Mouse (Mus musculus) heart, postnatal 10 days (tissue): ENCODE data around the gene Pik3c2b. TPM values are rescaled to one million over a fixed set of nuclear protein-coding genes. Genes with fewer than 3 reads are reported as not detected.
"Not testable (repeated sequence)": the region's sequence is repeated elsewhere in the genome, so short reads cannot be mapped to it uniquely, and the experiment has no call there.

Experiments used
- DNase-seq, 2 experiments: peaks; one replicate each; pipeline ENCODE4 v3.0.0; 2021
- intact Hi-C: fragments of 180-260 bp; cut with DNase I; formaldehyde crosslinking; loops from one replicate; pipeline ENCODE4 v1.15.1; 2025
- total RNA-seq, 2 experiments: library from RNA; stranded (reverse); gene quantifications; 2 replicates each; pipeline ENCODE4 v1.2.3; 2021

Pik3c2b gene
- total RNA-seq, 2 experiments from 2014 or later: 26.1 to 36.5 TPM

- no peak for DNase-seq
- intact Hi-C loops: loop anchor here (10.0 kb wide), 1 partner anchor 572 kb away; no protein-coding TSS in a partner anchor
These were observed 12.5 kb upstream of the Pik3c2b start for GRCm38 (mm10) chr1:133032981-133033315.

DNA sequence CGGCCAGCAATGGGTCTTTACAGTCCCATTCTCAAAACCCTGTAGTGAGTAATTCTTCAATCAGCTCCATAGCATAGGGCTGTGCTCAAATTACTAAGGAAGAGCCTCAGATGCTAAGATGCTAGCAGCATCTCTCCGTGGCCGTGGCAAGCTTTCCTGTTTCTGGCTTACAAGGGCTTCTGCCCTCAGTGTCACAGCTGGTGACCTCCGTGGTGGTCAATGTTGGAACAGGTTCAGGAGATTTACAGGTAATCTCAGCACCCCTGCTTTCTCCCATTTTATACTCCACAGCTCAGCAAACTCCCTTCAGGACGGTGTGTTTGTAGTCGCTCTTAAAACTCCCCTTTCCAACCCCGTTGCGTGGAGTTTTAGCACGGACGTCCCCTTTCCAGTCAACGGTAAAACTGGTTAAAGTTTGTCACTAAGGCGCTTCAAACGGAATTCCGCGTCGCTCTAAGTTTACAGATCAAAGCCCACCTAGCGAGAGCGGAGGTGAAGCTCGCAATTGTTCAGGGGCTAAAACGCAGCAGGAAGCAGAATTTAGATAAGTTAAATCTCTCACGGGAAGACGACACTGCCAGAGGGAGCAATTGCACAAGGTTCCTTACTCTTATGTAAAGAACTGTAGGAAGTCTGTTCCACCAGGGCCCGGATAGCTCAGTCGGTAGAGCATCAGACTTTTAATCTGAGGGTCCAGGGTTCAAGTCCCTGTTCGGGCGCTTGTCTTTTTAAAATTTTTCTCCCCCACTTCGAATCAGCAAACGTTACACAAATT is 12.0 kb upstream of the Pik3c2b start:
- DNase-seq: peak; percentile 76 to 78
- intact Hi-C loops: loop anchor here (10.0 kb wide), 1 partner anchor 571 kb away; no protein-coding TSS in a partner anchor

DNA sequence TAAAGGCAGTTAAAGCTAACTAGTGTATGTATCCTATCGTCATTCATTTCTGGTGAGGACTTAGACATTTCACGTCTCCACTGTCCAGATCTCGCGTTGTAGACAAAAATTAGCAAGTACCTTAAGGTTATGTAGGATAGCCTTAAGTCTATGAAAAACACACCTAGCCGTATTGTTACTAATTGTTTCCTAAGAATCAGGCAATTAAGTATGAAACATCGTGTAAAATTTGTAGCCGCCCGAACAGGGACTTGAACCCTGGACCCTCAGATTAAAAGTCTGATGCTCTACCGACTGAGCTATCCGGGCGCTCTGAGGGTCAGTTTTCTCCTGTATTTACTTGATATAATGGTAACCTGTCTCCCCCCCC is 11.4 kb upstream of the Pik3c2b start:
- intact Hi-C loops: loop anchor here (10.0 kb wide), 1 partner anchor 571 kb away; no protein-coding TSS in a partner anchor
- peak; percentile 57 to 65 for DNase-seq

- intact Hi-C loops: loop anchor here (5.0 to 10.0 kb wide), 2 partner anchors 273 to 570 kb away; partner anchors contain the start of gene Golt1a
- not testable (repeated sequence) for DNase-seq
These were observed 10.8 kb upstream of the Pik3c2b start for GRCm38 (mm10) chr1:133034682-133035081.

DNA sequence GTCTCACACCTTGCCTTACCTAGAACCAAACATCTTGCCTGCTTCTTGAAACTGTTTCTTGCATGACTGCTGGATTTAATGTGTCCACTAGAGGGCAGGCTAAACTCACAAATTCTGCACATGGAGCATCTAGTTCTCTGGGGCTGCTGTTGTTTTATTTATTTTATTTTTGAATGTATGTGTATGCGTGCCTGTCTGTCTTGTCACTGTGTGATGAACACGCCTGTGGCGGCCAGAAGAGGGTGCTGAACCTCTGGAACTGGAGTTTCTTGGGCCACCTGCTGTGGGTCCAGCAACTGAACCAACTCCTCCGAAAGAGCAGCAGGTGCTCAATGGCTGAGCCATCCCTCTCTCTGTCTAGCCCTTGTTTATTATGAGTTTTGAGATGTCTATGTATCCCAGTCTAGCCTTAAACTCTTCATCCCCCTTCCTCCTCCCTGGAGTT is 5.9 kb upstream of the Pik3c2b start:
- DNase-seq: peak; percentile 61 to 79
- intact Hi-C loops: loop anchor here (1.0 to 10.0 kb wide), 5 partner anchors 48 to 565 kb away; partner anchors contain the start of gene Golt1a

- DNase-seq: peak; percentile 84 to 87
- intact Hi-C loops: loop anchor here (1.0 to 2.0 kb wide), 2 partner anchors 23 to 41 kb away; no protein-coding TSS in a partner anchor
These were observed 484 bp downstream of the Pik3c2b start for GRCm38 (mm10) chr1:133045861-133046440.

DNA sequence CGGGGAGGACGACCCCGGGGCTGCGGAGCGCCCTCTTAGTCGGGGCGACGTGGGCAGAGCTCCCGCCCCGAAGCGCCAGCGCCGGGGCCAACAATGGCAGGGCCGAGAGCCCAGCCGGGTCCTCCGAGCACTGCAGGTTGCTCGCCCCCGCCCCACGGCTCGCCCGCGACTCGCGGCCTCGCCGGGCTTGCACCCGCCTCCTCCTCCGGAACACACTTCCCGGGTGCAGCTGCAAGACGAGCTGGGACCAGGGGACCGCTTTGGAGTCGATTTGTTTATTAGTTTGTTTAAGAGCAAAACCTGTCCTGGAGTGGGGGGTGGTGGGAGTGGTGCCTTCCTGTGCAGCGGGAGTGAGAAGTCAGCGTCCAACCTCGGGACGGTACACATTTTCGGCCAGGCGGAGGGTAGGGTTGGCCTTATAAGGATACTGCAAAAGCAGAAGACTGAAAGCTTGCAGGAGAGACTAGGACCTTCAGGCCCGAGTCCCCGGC is 1.0 kb downstream of the Pik3c2b start:
- peak; percentile 50 to 57 for DNase-seq
- intact Hi-C loops: loop anchor here (1.0 to 2.0 kb wide), 2 partner anchors 22 to 41 kb away; no protein-coding TSS in a partner anchor

DNA sequence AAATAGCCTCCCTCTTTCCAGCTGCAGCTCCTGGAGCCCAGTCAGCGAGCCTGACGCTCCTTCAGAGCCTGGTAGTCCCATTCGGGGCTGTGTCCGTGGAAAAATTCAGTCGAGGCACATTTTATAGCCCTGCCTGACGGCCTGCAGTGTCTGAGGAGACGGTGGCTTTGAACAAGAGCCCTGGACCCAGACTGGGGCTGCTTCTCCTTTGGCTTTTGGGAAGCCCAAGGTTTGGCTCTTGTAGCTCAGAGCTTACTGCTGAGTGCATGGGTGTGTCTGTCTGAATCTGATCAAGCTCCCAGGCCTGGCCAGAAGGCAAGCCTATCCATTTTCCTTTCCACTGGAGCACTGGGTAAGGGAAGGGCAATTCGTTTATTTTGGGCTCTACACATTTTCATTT is 2.1 kb downstream of the Pik3c2b start:
- intact Hi-C loops: loop anchor here (2.0 kb wide), 1 partner anchor 21 kb away; no protein-coding TSS in a partner anchor
- DNase-seq: peak in 1 of 2 experiments; percentile 29

- intact Hi-C loops: no loop called here
- DNase-seq: no peak
These were observed 3.2 kb downstream of the Pik3c2b start for GRCm38 (mm10) chr1:133048690-133049089.

DNA sequence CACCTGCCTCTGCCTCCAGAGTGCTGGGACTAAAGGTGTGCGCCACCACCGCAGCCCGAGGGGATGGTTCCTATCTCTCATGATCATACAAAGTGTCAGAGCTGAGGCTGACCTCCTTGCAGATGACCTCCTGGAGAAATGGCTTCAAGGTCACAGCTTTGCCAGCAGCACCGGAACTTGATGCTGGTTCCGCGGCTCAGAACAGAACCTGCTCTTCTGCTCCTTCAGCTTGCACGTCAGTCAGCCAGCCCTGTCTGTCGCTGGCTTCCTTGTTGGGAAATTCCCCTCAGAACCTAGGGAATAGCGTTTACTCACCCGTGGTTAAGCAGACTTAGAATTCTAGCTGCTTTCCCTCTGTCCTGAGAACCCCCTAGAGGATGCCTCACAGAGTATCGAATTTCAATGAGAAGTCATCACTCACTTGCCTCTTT is 4.5 kb downstream of the Pik3c2b start:
- intact Hi-C loops: no loop called here
- DNase-seq: no peak

DNA sequence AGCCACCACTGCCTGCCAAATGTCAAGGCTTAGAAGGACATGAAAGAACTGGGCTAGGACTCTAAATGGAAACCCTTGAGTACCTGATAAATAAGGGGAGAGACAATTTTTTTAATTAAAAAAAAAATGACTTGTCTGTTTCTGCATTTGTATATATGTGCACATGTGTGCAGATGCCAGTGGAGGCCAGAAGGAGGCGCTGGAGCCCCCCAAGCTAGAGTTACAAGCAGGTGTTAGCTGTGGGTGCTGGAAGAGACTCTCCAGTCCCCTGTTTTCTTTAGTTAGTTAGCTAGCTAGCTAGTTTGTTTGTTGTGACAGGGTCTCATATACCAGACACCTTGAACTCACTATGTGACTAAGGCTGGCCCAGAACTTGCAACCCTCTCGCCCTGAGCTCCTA is 6.4 kb downstream of the Pik3c2b start:
- no peak for DNase-seq
- intact Hi-C loops: no loop called here

GRCm38 (mm10) chr1:133053034-133053433 is 7.6 kb downstream of the Pik3c2b start:
- intact Hi-C loops: no loop called here
- DNase-seq: no peak

DNA sequence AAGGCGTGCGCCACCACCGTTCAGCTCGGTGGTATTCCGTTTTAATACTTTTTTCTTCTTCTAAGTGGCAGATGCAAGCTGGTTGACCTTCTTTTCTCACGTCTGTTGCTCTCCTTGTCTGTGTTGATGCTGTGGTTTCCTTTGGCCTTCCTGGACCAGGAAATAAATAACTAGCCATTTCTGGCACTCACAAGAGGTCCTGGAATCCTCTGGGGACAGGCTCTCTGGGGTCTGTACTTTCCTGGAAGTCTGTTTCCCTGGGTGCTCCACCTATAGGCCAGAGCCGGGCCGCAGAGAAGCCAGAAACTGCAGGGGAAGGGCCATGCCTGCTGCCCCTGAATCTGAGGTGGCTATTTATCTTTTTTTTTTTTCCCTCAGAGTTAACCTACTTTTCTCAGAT is 8.9 kb downstream of the Pik3c2b start:
- DNase-seq: no peak
- intact Hi-C loops: no loop called here

DNA sequence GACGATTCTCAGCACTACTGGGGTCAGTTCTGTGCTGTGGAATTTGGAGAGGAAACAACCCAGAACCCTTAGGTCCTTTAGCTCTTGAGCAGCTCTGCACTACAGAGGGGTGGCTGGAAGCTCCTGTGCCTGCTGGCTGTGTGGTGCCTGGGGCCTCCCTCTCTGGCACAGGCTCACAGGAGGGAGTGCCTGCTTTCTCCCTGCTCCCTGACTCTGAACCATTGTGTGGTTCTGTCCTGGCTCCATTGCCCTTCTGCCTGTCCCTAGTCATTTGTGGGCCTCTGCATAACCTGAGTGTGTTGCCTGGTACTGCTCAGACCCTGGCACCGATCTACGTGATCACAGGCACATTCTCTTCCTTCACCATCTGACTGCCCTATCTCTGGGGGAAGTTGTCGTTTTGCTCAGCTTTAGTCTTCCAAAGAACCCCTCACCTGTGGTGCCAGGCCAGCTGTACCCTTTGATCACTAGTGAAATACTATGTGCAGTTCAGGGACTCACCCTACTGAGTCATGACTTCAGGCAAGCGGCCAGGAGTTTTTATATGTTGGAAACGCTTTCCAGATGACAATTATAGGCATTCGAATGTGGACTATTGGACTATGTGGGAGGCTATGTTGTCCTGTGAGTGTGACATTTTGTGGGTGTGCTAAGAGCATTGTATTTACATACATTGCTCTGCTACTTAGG is 12.0 kb downstream of the Pik3c2b start:
- intact Hi-C loops: no loop called here
- DNase-seq: peak in 1 of 2 experiments; percentile 44

GRCm38 (mm10) chr1:133059592-133059991 is 14.1 kb downstream of the Pik3c2b start:
- intact Hi-C loops: no loop called here

GRCm38 (mm10) chr1:133060681-133061080 is 15.2 kb downstream of the Pik3c2b start:
- intact Hi-C loops: no loop called here
- DNase-seq: no peak

More at GRCm38 (mm10) chr1:133059592-133059991, 14.1 kb downstream of the Pik3c2b start:
- DNase-seq: no peak

GRCm38 (mm10) chr1:133063164-133063563 is 17.7 kb downstream of the Pik3c2b start:
- no peak for DNase-seq
- intact Hi-C loops: no loop called here

GRCm38 (mm10) chr1:133068268-133068667 is 22.8 kb downstream of the Pik3c2b start:
- peak; percentile 80 to 86 for DNase-seq
- intact Hi-C loops: loop anchor here (2.0 kb wide), 1 partner anchor 21 kb away; no protein-coding TSS in a partner anchor

GRCm38 (mm10) chr1:133068669-133069274 is 23.3 kb downstream of the Pik3c2b start:
- DNase-seq: no peak
- intact Hi-C loops: loop anchor here (2.0 kb wide), 1 partner anchor 22 kb away; no protein-coding TSS in a partner anchor
